Mouse (Mus musculus): ENCODE data around the gene Lamb3. TPM values are rescaled to one million over a fixed set of nuclear protein-coding genes. Genes with fewer than 3 reads are reported as not detected.

Lamb3 gene
- 1 to 10 TPM in 1 of 2 experiments, under 1 TPM in 1; 0.98 to 2.2 TPM for total RNA-seq (2021)
- long read RNA-seq, experiment 1, partial matches to known transcripts, result 1 of 1 reads
- long read RNA-seq, experiment 1, other reads (novel, unspliced or antisense), result 0 of 1 reads
- long read RNA-seq, experiment 2, partial matches to known transcripts, result 0 of 2 reads
- long read RNA-seq, experiment 2, other reads (novel, unspliced or antisense), result 2 of 2 reads

DNA sequence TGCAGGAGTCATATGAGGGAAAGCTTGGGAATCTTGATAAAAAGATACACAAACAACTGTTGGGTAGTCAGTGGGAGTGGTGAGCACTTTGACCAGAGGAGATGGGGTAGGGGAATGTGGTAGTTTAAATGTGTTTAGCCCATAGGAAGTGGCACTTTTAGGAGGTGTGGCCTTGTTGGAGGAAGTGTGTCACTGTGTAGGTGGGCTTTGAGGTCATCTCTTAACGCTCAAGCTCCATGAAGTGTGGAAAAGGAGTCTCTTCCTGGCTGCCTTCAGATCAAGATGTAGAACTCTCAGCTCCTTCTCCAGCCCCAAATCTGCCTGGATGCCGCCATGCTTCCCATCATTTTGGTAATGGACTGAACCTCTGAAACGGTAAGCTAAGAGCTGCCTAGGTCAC is at the start of gene Lamb3:
TSS of gene Lamb3 (plus strand) at position 197 of the 400 bp plus-strand sequence.
- no peak for DNase-seq (ENCODE audit: low spot score in 2 of 2)

GRCm38 (mm10) chr1:193159163-193159562 is 48.3 kb upstream of the Lamb3 start:
- DNase-seq (ENCODE audit: low spot score in 2 of 2), result no peak

GRCm38 (mm10) chr1:193159613-193160012 is 47.9 kb upstream of the Lamb3 start:
- DNase-seq (ENCODE audit: low spot score in 2 of 2), result no peak

- no peak for DNase-seq (ENCODE audit: low spot score in 2 of 2)
These were observed 47.0 kb upstream of the Lamb3 start for GRCm38 (mm10) chr1:193160317-193161032.

GRCm38 (mm10) chr1:193167746-193168145 is 39.8 kb upstream of the Lamb3 start, which contains the start of gene A130010J15Rik:
Gene A130010J15Rik, plus strand, starts transcription at chr1:193168046.
- no peak for DNase-seq (ENCODE audit: low spot score in 2 of 2)

DNA sequence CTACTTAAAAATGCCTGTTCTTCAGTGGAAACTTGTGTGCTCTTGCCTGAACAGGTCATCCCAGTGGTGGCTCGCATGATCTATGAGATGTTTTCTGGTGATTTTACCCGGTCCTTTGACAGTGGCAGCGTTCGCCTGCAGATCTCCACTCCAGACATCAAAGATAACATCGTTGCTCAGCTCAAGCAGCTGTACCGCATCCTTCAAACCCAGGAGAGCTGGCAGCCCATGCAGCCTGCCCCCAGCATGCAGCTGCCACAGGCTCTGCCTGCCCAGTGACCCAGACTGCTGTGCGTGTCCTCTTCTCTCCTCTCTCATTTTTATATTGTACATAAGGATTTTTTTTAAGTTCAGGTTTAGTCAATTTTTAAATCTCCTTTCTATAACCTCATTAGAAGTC is 38.3 kb upstream of the Lamb3 start:
- no peak for DNase-seq (ENCODE audit: low spot score in 2 of 2)

DNA sequence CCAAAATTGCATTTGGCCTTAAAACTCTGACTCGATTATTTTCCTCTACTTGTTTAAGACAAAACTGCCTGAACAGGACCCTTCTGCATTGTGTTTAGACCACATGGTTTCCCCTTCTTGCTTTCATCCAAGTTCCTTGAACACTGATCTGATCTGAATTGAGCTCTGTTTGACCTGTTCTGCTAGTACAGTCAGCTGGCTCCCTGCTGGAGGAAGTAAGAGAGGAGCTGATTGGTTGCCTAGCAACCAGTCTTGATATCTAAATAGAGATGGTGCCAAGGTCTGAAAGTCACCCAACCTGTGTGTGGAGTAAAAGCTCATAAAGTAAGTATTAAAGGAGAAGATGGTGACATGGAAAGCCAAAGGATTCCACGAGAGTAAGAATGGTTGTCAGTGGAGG is 37.6 kb upstream of the Lamb3 start:
- no peak for DNase-seq (ENCODE audit: low spot score in 2 of 2)

GRCm38 (mm10) chr1:193172991-193173809 is 34.3 kb upstream of the Lamb3 start:
- peak; percentile 90 to 95 for DNase-seq (ENCODE audit: low spot score in 2 of 2)

- DNase-seq (ENCODE audit: low spot score in 2 of 2), result no peak
These were observed 33.7 kb upstream of the Lamb3 start for GRCm38 (mm10) chr1:193173810-193174129.

DNA sequence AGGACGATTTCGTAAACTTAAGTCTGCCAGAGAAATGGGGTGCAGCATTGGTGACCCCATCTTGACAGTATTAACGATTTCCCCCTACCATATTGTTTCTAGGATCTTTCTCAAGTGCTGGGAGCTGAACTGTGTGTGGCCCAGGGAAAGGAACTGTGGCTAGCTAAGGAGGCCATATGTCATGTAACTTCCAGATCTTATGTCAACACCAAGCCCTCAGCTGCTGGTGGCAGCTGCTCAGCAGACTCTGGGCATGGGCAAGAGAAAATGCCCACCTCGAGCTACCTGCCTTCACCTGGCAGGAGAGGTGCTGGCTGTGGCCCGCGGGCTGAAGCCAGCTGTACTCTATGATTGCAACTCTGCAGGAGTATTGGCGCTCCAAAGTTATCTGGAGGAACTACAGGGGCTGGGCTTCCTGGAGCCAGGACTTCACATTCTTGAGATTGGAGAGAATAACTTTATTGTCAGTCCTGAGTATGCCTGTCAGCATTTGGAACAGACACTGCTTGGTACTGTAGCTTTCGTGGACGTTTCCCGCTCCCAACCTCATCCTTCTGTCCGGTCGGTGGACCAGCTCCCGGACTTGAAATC is 33.3 kb upstream of the Lamb3 start:
- no peak for DNase-seq (ENCODE audit: low spot score in 2 of 2)

DNA sequence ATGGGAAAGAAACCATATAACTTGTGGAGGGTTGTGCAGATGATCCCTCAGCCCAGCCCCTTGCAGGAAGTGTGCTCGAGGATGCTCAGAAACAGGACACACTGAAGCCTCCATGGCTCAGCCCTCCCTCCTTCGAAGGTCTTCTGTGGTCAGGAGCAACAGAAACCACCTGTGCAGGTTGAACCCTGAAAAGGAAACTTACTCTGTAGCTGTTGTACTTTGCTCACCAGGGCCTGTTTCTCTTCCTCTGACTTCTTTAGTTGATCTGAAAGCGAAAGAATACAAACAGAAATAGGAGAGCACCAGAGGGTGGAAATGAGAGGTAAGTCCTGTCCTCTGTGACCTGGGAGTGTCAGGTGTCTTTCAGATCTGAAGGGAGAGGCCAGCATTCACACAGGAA is 26.4 kb upstream of the Lamb3 start:
- DNase-seq (ENCODE audit: low spot score in 2 of 2), result no peak

DNA sequence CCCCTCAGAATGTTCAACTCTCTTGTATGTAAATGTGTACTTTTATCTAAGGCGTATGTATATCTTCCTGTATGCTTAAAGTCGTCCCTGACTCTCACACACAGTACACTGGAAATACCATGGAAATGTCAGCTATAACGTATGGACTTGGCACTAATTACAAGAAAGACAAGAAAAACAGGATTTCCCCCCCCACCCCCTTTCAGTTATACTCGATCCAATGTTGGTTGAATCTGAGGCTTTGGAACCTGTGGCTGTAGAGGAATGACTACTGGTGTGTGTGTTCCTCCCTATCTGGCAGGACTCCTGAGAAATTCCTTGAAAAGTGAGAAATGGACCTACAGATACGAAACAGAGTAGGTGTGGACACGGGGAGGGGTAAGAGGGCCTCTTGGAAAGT is 19.2 kb upstream of the Lamb3 start:
- DNase-seq (ENCODE audit: low spot score in 2 of 2), result no peak

GRCm38 (mm10) chr1:193189151-193189621 is 18.3 kb upstream of the Lamb3 start:
- DNase-seq (ENCODE audit: low spot score in 2 of 2), result no peak

DNA sequence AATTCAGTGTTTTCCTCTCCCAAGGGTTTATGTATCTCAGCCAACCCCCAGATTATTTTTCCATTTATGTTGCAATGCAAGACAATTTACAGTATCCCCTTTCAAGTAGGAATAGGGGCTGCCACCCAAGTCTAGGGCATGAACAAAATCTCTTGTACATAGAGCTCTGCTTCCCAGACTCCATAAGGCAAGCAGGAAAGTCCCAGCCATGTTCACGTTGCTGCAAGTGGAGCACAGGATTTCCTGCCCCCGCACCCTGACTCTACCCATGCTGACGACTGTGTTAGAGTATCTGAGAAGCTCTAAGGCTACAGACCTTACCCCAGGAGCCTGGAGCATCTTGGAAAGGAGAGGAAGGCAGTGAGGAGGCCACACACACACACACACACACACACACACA is 17.7 kb upstream of the Lamb3 start:
- DNase-seq (ENCODE audit: low spot score in 2 of 2), result no peak

DNA sequence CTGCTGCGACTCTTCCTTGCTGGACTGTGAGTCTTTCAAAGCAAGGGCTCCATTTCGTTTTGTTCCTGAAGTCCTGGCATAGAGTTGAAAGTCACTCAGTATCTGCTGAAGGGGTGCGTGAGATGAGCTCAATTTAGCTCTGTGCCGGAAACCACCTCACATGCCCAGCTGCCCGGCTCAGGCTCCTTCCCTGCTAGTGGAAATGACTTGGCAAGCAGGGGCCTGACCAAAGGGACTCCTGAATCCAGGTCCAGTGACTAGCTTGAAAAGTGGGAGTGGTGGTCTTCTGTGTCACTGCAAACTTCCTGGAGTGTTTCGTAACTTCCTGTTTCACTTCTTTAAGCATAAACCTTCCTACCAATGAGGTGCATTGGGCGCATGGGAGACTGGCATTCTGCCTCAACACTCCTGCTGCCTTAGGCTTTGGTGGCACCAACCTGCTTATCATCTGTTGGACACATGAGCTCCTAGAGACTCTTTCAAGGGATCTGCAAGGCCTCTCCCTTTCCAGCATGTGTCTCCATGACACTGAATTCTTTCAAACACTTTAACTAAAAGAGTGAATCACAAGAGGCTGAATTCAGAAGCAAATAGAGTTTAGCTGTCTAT is 15.7 kb upstream of the Lamb3 start:
- no peak for DNase-seq (ENCODE audit: low spot score in 2 of 2)

DNA sequence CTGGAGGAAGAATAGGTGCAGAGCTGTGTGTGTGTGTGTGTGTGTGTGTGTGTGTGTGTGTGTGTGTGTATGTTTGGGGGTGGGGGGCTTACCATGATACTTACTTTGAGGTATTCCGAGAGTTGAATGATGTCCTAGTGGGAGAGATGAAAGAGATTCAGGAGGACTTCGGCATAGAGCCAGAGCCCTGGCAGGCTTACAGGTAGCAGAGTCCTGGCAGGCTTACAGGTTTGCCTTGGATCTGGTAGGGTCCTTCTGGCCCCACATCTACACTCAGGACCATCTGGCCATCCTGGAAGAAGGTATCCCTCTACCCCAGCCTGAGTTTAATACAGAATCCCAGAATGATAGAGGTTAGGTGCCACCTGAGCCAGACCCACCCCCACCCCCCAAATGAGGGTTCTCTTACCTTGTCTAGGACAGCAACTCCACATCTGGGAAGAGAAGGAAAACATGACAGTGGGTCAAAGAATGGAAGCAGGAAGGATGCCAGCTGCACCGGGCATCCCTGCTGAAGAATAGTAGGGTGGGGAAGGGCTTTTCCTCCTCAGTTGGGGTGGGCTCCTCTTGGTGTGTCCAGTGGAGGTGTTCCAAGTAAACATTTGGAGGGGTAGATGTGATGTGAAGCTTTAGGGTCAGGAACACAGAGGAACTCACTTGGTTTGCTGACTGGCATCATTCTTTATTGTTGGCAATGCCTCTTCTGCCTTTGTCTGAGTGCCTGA is 12.9 kb upstream of the Lamb3 start:
- DNase-seq (ENCODE audit: low spot score in 2 of 2), result no peak

DNA sequence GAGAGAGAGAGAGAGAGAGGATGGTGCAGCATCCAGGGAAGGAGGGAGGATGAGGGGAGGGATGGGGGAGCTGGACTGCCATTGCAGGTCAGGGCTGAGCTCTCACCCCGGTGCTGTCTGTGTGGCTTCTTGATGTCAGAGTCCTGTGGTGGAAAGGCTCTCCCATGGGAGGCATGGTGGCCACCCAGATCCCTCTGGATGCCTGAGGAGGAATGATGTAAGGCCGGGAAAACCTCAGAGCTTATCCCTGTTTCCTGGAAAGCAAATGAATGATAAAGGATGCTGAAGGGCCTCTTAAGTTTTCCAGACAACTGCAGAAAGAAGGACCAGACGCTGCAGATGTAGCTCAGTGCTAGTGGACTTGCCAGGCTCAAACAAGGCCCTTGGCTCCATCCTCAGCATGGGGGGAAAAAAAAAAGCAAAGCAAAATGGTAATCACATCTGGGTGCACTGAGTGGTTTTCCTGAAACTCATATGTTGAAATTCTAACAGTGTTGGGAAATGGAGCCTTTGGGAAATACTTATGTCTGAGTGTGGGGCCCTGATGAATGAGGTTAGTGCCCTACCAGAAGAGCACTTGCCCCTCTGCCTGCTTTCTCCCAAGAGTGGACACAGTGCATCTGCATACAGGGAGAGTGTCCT is 12.2 kb upstream of the Lamb3 start:
- no peak for DNase-seq (ENCODE audit: low spot score in 2 of 2)

GRCm38 (mm10) chr1:193197494-193198205 is 9.8 kb upstream of the Lamb3 start:
- no peak for DNase-seq (ENCODE audit: low spot score in 2 of 2)

- no peak for DNase-seq (ENCODE audit: low spot score in 2 of 2)
These were observed 9.2 kb upstream of the Lamb3 start for GRCm38 (mm10) chr1:193198312-193198711.
